Mouse (Mus musculus): ENCODE results near the gene Thoc5. TPM values are rescaled to one million over a fixed set of nuclear protein-coding genes. Genes with fewer than 3 reads are reported as not detected.

Gene Thoc5
- polyA plus RNA-seq, 1 experiment: 46.4 TPM

GRCm38 (mm10) chr11:4861816-4862604 is 33.1 kb upstream of the Thoc5 start:
- H3K4me1 ChIP-seq (ENCODE audit: control insufficient read depth, insufficient read depth, low read length): no peaks in the 10 kb centered on the region
- no peak overlapping the region for H3K27ac ChIP-seq (ENCODE audit: insufficient read depth, low read length)
- TF ChIP-seq POLR2A (IDR thresholded peaks at IDR 0.05; ENCODE audit: extremely low read depth, insufficient read depth, low read length) (no peak), CTCF (IDR thresholded peaks at IDR 0.05; ENCODE audit: extremely low read depth, insufficient read depth, low read length) (no peak)
- no peak overlapping the region for H3K4me3 ChIP-seq (ENCODE audit: insufficient read depth, low read length)

DNA sequence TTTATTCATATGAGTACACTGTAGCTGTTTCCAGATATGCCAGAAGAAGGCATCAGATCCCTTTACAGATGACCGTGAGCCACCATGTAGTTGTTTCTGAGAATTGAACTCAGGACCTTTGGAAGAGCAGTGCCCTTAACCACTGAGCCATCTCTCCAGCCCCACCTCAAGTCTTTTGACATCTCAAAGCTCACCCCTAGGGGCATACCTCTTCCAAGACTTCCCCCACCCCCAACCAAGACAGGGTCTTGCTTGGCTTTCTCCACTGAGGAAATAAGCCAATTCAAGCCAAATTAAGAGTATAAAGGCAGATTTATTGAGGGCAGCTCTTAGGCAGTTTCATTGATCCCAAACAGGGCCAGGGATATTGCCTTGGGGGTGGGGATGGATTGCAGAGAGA is 32.4 kb upstream of the Thoc5 start:
- H3K27ac ChIP-seq (ENCODE audit: insufficient read depth, low read length): no peak overlapping the region
- TF ChIP-seq CTCF (IDR thresholded peaks at IDR 0.05; ENCODE audit: extremely low read depth, insufficient read depth, low read length) (no peak), POLR2A (IDR thresholded peaks at IDR 0.05; ENCODE audit: extremely low read depth, insufficient read depth, low read length) (no peak)
- H3K4me3 ChIP-seq (ENCODE audit: insufficient read depth, low read length): no peak overlapping the region
- H3K4me1 ChIP-seq (ENCODE audit: control insufficient read depth, insufficient read depth, low read length): no peaks in the 10 kb centered on the region

DNA sequence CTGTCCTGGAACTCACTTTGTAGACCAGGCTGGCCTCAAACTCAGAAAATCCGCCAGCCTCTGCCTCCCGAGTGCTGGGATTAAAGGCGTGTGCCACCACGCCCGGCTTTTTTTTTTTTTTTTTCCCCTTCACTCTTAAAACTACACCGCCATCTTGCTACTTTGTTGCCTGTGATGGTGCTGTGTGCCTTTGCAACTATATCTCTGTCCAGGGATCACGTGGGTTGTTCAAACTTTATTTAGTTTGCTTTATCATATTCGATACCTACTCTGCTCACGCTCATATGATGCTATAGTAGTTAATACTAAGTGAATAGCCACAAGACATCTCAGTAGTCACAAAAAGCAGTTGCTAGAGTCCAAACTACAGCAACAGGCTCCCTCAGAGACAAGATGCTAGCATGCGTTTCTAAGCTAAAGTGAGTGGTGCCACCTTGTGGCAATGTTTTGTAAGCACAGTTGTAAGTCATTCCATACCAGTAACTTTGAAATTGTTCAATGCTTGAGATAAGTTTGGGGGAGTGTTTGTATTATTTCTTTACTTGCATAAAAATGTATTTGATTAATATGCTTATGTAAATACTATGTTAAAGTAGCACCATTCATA is 29.4 kb upstream of the Thoc5 start:
- no peaks in the 10 kb centered on the region for H3K4me1 ChIP-seq (ENCODE audit: control insufficient read depth, insufficient read depth, low read length)
- H3K27ac ChIP-seq (ENCODE audit: insufficient read depth, low read length): no peak overlapping the region
- TF ChIP-seq POLR2A (IDR thresholded peaks at IDR 0.05; ENCODE audit: extremely low read depth, insufficient read depth, low read length) (no peak), CTCF (IDR thresholded peaks at IDR 0.05; ENCODE audit: extremely low read depth, insufficient read depth, low read length) (peak; percentile 67)
- H3K4me3 ChIP-seq (ENCODE audit: insufficient read depth, low read length): no peak overlapping the region

DNA sequence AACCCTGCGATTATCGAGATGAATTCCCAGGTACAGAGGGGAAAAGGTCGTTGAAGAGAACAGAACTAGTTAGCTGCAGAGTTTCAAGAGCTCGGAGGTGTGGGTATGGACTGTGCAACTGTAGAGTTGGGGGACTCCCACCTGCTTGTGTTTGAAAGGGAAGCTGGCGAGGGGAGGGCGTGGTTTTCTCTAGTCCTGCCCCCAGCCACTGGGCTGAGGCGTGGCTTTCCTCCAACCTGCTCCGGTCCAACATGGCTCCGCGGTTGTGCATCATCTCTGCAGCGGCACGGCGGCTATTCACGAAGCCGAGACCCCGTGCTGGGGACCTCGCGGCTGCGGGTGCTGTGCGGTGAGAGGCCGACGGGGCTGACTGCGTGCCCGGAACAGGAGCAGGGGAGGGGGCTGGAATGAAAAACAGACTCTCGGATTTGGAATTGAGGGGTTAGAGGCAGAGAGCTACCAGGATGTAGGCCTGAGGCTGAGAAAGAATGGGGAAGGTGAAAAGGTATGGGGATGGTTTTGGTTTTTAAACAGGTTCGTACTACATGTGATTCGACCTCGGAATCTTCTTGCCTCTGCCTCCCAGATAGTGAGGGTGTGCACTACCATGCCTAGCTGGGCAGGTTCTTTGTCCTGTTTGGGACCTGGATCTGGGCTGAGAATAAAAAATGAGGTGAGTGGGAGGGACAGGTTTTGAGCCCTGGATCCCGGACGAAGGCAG is 21.2 kb upstream of the Thoc5 start, which contains the start of gene Nipsnap1:
Nipsnap1 (plus strand) TSS at position 197 of the 721 bp plus-strand sequence.
- Histone ChIP-seq H3K4me3 (ENCODE audit: insufficient read depth, low read length) (peak within 1 kb of the TSS; percentile 54), H3K27ac (ENCODE audit: insufficient read depth, low read length) (no peak within 1 kb of the TSS), H3K4me1 (ENCODE audit: control insufficient read depth, insufficient read depth, low read length) (no peaks in the 10 kb centered on the region)
- TF ChIP-seq CTCF (IDR thresholded peaks at IDR 0.05; ENCODE audit: extremely low read depth, insufficient read depth, low read length) (no peak), POLR2A (IDR thresholded peaks at IDR 0.05; ENCODE audit: extremely low read depth, insufficient read depth, low read length) (peak; percentile 82)

DNA sequence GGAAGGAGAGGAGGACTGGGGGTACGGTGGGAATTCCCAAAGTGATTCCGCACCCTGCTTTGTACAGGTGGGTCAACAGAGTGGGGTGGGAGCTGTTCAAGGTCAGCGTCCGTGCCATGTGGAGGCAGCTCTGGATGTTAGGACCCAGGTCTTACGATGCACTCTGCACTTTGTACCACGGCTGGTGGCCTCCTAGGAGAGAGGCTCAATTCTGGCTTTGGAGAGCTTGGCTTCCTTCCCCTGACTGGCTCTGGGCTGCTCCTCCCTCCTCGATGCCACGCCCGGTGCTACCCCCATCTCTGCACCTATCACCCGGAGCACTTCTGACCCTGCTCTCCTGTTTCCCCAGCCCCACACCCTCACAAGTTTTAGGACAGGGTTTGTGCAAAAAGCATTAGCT is 20.6 kb upstream of the Thoc5 start:
- Histone ChIP-seq H3K27ac (ENCODE audit: insufficient read depth, low read length) (no peak overlapping the region), H3K4me3 (ENCODE audit: insufficient read depth, low read length) (peak overlapping the region; percentile 54), H3K4me1 (ENCODE audit: control insufficient read depth, insufficient read depth, low read length) (no peaks in the 10 kb centered on the region)
- no peak for TF ChIP-seq POLR2A (IDR thresholded peaks at IDR 0.05; ENCODE audit: extremely low read depth, insufficient read depth, low read length)
- TF ChIP-seq CTCF (IDR thresholded peaks at IDR 0.05; ENCODE audit: extremely low read depth, insufficient read depth, low read length): no peak

DNA sequence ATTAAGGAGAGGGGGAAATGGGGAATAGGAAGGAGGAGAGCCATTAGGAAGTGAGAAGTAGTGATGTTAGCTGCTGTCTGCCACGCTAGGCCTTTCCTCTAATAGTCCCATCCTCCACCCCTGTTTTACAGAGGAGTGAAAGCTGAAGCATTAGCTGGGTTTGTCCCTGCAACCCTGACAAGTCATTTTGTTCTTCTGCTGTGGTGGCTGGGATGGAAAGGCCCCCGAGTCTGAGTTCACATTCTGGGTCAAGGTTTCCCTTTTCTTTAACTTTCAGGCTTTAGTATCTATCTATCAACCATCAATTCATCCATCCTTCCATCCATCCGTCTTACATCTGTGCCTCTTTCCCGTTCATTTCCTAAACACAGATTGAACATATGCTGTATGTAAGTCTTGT is 14.0 kb upstream of the Thoc5 start:
- Histone ChIP-seq H3K4me3 (ENCODE audit: insufficient read depth, low read length) (no peak overlapping the region), H3K27ac (ENCODE audit: insufficient read depth, low read length) (no peak overlapping the region), H3K4me1 (ENCODE audit: control insufficient read depth, insufficient read depth, low read length) (no peaks in the 10 kb centered on the region)
- TF ChIP-seq POLR2A (IDR thresholded peaks at IDR 0.05; ENCODE audit: extremely low read depth, insufficient read depth, low read length) (no peak), CTCF (IDR thresholded peaks at IDR 0.05; ENCODE audit: extremely low read depth, insufficient read depth, low read length) (no peak)

DNA sequence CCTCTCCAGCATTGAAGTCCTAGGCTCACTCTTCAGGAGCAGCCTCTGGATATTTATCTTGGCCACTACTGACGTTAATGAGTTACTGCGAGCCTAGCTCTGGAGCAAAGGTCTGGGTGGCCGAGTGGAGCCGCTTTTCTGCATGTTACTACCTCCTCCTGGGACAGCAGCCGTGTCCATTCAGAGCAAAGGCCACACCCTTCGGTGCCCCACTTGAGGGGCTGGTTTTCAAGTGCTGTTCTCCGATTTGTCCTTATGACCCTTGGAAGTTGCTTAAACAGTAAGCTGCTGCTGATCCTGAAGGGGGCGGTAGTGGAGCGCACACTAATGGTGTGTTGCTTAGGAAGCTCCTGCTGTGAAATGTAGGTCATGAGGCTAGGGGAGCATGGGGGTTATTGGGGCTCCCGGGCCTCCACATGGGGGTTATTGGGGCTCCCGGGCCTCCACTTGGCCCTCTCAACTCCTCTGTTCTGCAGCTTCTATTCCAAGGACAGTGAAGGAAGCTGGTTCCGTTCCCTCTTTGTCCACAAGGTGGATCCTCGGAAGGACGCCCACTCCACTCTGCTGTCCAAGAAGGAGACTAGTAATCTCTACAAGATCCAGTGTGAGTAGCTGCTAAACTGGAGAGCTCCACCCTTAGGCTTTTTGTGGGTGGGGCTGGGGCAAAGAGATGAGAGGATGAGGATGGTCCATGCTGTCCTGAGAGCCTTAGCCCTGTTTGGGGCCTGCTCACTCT is 12.1 kb upstream of the Thoc5 start:
- no peak overlapping the region for H3K27ac ChIP-seq (ENCODE audit: insufficient read depth, low read length)
- TF ChIP-seq CTCF (IDR thresholded peaks at IDR 0.05; ENCODE audit: extremely low read depth, insufficient read depth, low read length) (0 out of 2 replicates have a peak, but pooled peaks have one; percentile 10), POLR2A (IDR thresholded peaks at IDR 0.05; ENCODE audit: extremely low read depth, insufficient read depth, low read length) (no peak)
- H3K4me3 ChIP-seq (ENCODE audit: insufficient read depth, low read length): no peak overlapping the region
- no peaks in the 10 kb centered on the region for H3K4me1 ChIP-seq (ENCODE audit: control insufficient read depth, insufficient read depth, low read length)

DNA sequence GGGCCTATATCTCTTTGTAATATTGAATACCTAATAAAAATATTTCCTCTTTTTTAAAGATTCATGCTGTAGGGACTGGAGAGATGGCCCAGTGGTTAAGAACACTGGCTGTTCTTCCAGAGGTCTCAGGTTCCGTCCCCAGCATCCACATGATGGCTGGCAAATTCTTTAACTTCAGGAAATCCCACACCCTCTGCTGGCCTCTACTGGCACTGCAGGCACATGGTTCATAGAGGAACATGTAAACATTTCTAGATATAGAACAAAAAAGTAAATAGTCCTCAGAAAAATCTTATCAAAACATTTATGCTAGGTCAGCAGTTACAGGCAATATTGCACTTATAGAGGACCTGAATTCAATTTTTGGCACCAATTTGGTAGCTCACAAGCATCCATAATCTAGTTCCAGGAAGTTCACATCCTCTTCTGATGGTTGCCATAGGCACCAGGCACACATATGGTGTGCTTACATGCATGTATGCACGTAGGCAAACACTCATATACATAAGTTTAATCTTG is 9.7 kb upstream of the Thoc5 start:
- Histone ChIP-seq H3K4me3 (ENCODE audit: insufficient read depth, low read length) (no peak overlapping the region), H3K27ac (ENCODE audit: insufficient read depth, low read length) (no peak overlapping the region), H3K4me1 (ENCODE audit: control insufficient read depth, insufficient read depth, low read length) (no peaks in the 10 kb centered on the region)
- no peak for TF ChIP-seq POLR2A (IDR thresholded peaks at IDR 0.05; ENCODE audit: extremely low read depth, insufficient read depth, low read length)
- peak; percentile 42 for TF ChIP-seq CTCF (IDR thresholded peaks at IDR 0.05; ENCODE audit: extremely low read depth, insufficient read depth, low read length)

GRCm38 (mm10) chr11:4886987-4887386 is 8.1 kb upstream of the Thoc5 start:
- TF ChIP-seq POLR2A (IDR thresholded peaks at IDR 0.05; ENCODE audit: extremely low read depth, insufficient read depth, low read length) (no peak), CTCF (IDR thresholded peaks at IDR 0.05; ENCODE audit: extremely low read depth, insufficient read depth, low read length) (no peak)
- Histone ChIP-seq H3K27ac (ENCODE audit: insufficient read depth, low read length) (no peak overlapping the region), H3K4me1 (ENCODE audit: control insufficient read depth, insufficient read depth, low read length) (no peaks in the 10 kb centered on the region), H3K4me3 (ENCODE audit: insufficient read depth, low read length) (no peak overlapping the region)

All from cortical plate, adult 2 months (tissue).